Mouse (Mus musculus) left cerebral cortex, adult 2 months (tissue): ENCODE measurements at regions not wholly inside any gene's neighbourhood (a gene's known extent, or its start where the extent isn't known, plus 50 kb on each side); places are given as distances from the start of the nearest gene placed in this dataset.

Experiments used
- DNase-seq, 2 experiments: peaks; one replicate each; pipeline ENCODE4 v3.0.0; 2021 to 2022; ENCODE audit warnings: low spot score in 2 of 2, mixed read lengths in 1 of 2; ENCODE audit errors: extremely low spot score in 1 of 2
- H3K27ac ChIP-seq: fragments of 200-600 bp; 2 replicates; pipeline ENCODE4 v1.8.1; 2022
- H3K4me3 ChIP-seq: fragments of 200-600 bp; 2 replicates; pipeline ENCODE4 v1.8.1; 2022
- CTCF ChIP-seq: fragments of 200-600 bp; IDR thresholded peaks from 2 replicates; pipeline ENCODE4 v1.8.1; 2022; ENCODE audit warnings: antibody characterized with exemption, mild to moderate bottlenecking, moderate library complexity
- intact Hi-C: fragments of 180-260 bp; cut with DNase I; formaldehyde crosslinking; loops from one replicate; pipeline ENCODE4 v1.15.1; 2025

GRCm38 (mm10) chr3:149518928-149519574 lies 528.7 kb upstream of the Adgrl2 start:
- DNase-seq, result no peak
- H3K4me3 ChIP-seq, result peak overlapping the region; percentile 50
- H3K27ac ChIP-seq, result no peak overlapping the region
- intact Hi-C loops, result no loop called here
- no peak for TF ChIP-seq CTCF

- no peak for TF ChIP-seq CTCF
- H3K4me3 ChIP-seq, result no peak overlapping the region
- H3K27ac ChIP-seq, result no peak overlapping the region
- no peak for DNase-seq
- intact Hi-C loops, result no loop called here
These were observed 527.2 kb upstream of the Adgrl2 start for GRCm38 (mm10) chr3:149517537-149517936.

GRCm38 (mm10) chr3:149509178-149509577 lies 518.8 kb upstream of the Adgrl2 start:
- Histone ChIP-seq H3K27ac (no peak overlapping the region), H3K4me3 (no peak overlapping the region)
- no peak for DNase-seq
- intact Hi-C loops, result no loop called here
- no peak for TF ChIP-seq CTCF

GRCm38 (mm10) chr3:149508671-149509070 lies 518.3 kb upstream of the Adgrl2 start:
- H3K4me3 ChIP-seq, result no peak overlapping the region
- no peak overlapping the region for H3K27ac ChIP-seq
- TF ChIP-seq CTCF, result no peak
- intact Hi-C loops, result no loop called here
- no peak for DNase-seq

GRCm38 (mm10) chr3:149505692-149506091 lies 515.3 kb upstream of the Adgrl2 start:
- no peak for TF ChIP-seq CTCF
- DNase-seq, result no peak
- no peak overlapping the region for H3K4me3 ChIP-seq
- intact Hi-C loops, result no loop called here
- no peak overlapping the region for H3K27ac ChIP-seq

GRCm38 (mm10) chr3:149503992-149504391 lies 513.6 kb upstream of the Adgrl2 start:
- H3K27ac ChIP-seq, result no peak overlapping the region
- no peak overlapping the region for H3K4me3 ChIP-seq
- no peak for DNase-seq
- intact Hi-C loops, result no loop called here
- no peak for TF ChIP-seq CTCF

- Histone ChIP-seq H3K27ac (no peak overlapping the region), H3K4me3 (no peak overlapping the region)
- intact Hi-C loops, result no loop called here
- no peak for TF ChIP-seq CTCF
- no peak for DNase-seq
These were observed 509.8 kb upstream of the Adgrl2 start for GRCm38 (mm10) chr3:149500130-149500529.

- Histone ChIP-seq H3K27ac (no peak overlapping the region), H3K4me3 (no peak overlapping the region)
- DNase-seq, result no peak
- TF ChIP-seq CTCF, result no peak
- intact Hi-C loops, result no loop called here
These were observed 508.4 kb upstream of the Adgrl2 start for GRCm38 (mm10) chr3:149498765-149499164.

- no peak for DNase-seq
- no peak for TF ChIP-seq CTCF
- Histone ChIP-seq H3K4me3 (no peak overlapping the region), H3K27ac (no peak overlapping the region)
- intact Hi-C loops, result no loop called here
These were observed 506.6 kb upstream of the Adgrl2 start for GRCm38 (mm10) chr3:149496829-149497471.

- Histone ChIP-seq H3K4me3 (no peak overlapping the region), H3K27ac (no peak overlapping the region)
- DNase-seq, result no peak
- intact Hi-C loops, result no loop called here
- TF ChIP-seq CTCF, result no peak
These were observed 505.8 kb upstream of the Adgrl2 start for GRCm38 (mm10) chr3:149496122-149496521.

GRCm38 (mm10) chr3:149488147-149488546 lies 497.8 kb upstream of the Adgrl2 start:
- no peak overlapping the region for H3K27ac ChIP-seq
- H3K4me3 ChIP-seq, result no peak overlapping the region
- intact Hi-C loops, result no loop called here
- TF ChIP-seq CTCF, result no peak
- DNase-seq, result no peak

- no peak for TF ChIP-seq CTCF
- intact Hi-C loops, result no loop called here
- Histone ChIP-seq H3K4me3 (no peak overlapping the region), H3K27ac (no peak overlapping the region)
- DNase-seq, result no peak
These were observed 495.1 kb upstream of the Adgrl2 start for GRCm38 (mm10) chr3:149485406-149485805.

- DNase-seq, result no peak
- Histone ChIP-seq H3K4me3 (no peak overlapping the region), H3K27ac (no peak overlapping the region)
- no peak for TF ChIP-seq CTCF
- intact Hi-C loops, result no loop called here
These were observed 494.0 kb upstream of the Adgrl2 start for GRCm38 (mm10) chr3:149484319-149484718.
